Mouse (Mus musculus): ENCODE results near the gene Asap2. TPM values are rescaled to one million over a fixed set of nuclear protein-coding genes. Genes with fewer than 3 reads are reported as not detected.

Asap2 gene
- polyA plus RNA-seq, 1 experiment, result 5.6 TPM

- H3K79me2 ChIP-seq (ENCODE audit: control insufficient read depth, insufficient read depth), result peaks cover 23% of the 10 kb centered on the region
- H3K36me3 ChIP-seq (ENCODE audit: control insufficient read depth, insufficient read depth), result no peaks in the 10 kb centered on the region
- H3K4me3 ChIP-seq (ENCODE audit: insufficient read depth, poor library complexity, severe bottlenecking), result no peak overlapping the region
- H3K27me3 ChIP-seq (ENCODE audit: control insufficient read depth, insufficient read depth, insufficient read length), result no peaks in the 10 kb centered on the region
- H3ac ChIP-seq (ENCODE audit: control insufficient read depth, insufficient read length, low read depth), result no peak overlapping the region
- TF ChIP-seq CEBPB (IDR thresholded peaks at IDR 0.05; ENCODE audit: low read depth) (no peak), USF1 (IDR thresholded peaks at IDR 0.05; ENCODE audit: low read depth) (peak; percentile 77)
- peaks cover 14% of the 10 kb centered on the region for H3K79me3 ChIP-seq (ENCODE audit: low read depth)
These were observed 170.1 kb downstream of the Asap2 start for GRCm38 (mm10) chr12:21160327-21160828.

GRCm38 (mm10) chr12:21161841-21162240 is 171.6 kb downstream of the Asap2 start:
- TF ChIP-seq FOSL1 (IDR thresholded peaks at IDR 0.05; ENCODE audit: insufficient read depth, low read length, poor library complexity, severe bottlenecking) (no peak), MYOG (IDR thresholded peaks at IDR 0.05; ENCODE audit: control insufficient read depth, extremely low read depth, insufficient read length) (no peak), MYOD1 (IDR thresholded peaks at IDR 0.05; ENCODE audit: control insufficient read depth, insufficient read length, low read depth) (no peak), CTCF (IDR thresholded peaks at IDR 0.05; ENCODE audit: control insufficient read depth, insufficient read depth, insufficient read length) (no peak), CEBPB (IDR thresholded peaks at IDR 0.05; ENCODE audit: low read depth) (no peak), MAX (IDR thresholded peaks at IDR 0.05) (no peak), USF1 (IDR thresholded peaks at IDR 0.05; ENCODE audit: low read depth) (no peak)
- Histone ChIP-seq H3K36me3 (ENCODE audit: control insufficient read depth, insufficient read depth) (no peaks in the 10 kb centered on the region), H3ac (ENCODE audit: control insufficient read depth, insufficient read length, low read depth) (no peak overlapping the region), H3K4me3 (ENCODE audit: insufficient read depth, poor library complexity, severe bottlenecking) (no peak overlapping the region), H3K79me3 (ENCODE audit: low read depth) (peaks cover 9% of the 10 kb centered on the region), H3K27me3 (ENCODE audit: control insufficient read depth, insufficient read depth, insufficient read length) (no peaks in the 10 kb centered on the region), H3K79me2 (ENCODE audit: control insufficient read depth, insufficient read depth) (peaks cover 23% of the 10 kb centered on the region)

DNA sequence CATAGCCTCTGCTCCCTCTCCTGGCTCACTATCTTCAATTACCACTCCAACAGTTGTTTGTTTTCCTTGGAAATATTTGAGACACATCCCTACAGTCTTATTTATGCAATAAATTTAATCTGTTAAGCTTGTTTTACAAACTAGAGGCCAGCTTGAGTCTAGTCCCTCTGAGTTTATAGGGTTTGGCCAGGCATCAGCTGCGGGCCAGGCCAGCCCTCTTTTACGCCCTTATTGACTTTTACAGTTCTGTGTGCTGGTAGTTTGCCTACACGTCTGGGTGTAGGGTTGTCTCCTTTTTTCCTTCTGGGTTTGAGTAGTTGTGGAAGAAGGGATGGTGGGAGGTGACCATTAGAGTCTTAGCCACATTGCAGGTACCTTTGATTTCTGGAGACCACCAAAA is 173.4 kb downstream of the Asap2 start:
- H3K27me3 ChIP-seq (ENCODE audit: control insufficient read depth, insufficient read depth, insufficient read length), result no peaks in the 10 kb centered on the region
- peaks cover 6% of the 10 kb centered on the region for H3K79me3 ChIP-seq (ENCODE audit: low read depth)
- H3ac ChIP-seq (ENCODE audit: control insufficient read depth, insufficient read length, low read depth), result no peak overlapping the region
- no peak for TF ChIP-seq CEBPB (IDR thresholded peaks at IDR 0.05; ENCODE audit: low read depth)
- no peak for TF ChIP-seq MYOG (IDR thresholded peaks at IDR 0.05; ENCODE audit: control insufficient read depth, extremely low read depth, insufficient read length)
- no peak for TF ChIP-seq MAX (IDR thresholded peaks at IDR 0.05)
- TF ChIP-seq FOSL1 (IDR thresholded peaks at IDR 0.05; ENCODE audit: insufficient read depth, low read length, poor library complexity, severe bottlenecking), result no peak
- no peak for TF ChIP-seq USF1 (IDR thresholded peaks at IDR 0.05; ENCODE audit: low read depth)
- no peak for TF ChIP-seq CTCF (IDR thresholded peaks at IDR 0.05; ENCODE audit: control insufficient read depth, insufficient read depth, insufficient read length)
- no peak for TF ChIP-seq MYOD1 (IDR thresholded peaks at IDR 0.05; ENCODE audit: control insufficient read depth, insufficient read length, low read depth)
- no peak overlapping the region for H3K4me3 ChIP-seq (ENCODE audit: insufficient read depth, poor library complexity, severe bottlenecking)
- H3K79me2 ChIP-seq (ENCODE audit: control insufficient read depth, insufficient read depth), result peaks cover 31% of the 10 kb centered on the region
- no peaks in the 10 kb centered on the region for H3K36me3 ChIP-seq (ENCODE audit: control insufficient read depth, insufficient read depth)

DNA sequence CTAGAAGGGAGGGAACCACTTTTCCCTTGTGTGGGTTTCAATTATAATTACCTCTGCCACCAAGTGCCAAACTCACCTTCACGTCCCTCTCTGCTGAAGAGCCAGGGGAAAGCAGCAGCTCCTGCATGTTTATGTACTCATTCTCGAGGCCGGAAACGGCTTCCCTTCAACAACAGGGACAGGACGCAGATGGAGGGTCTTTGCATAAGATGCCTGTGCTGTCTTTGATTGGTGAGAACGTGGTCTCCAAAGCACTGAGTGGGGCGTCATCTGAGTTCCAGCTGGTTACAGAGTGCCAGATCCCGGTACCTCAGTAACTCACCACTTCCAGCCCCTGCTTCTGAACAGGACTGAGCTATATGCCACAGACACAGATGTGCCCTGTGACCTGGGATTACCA is 174.0 kb downstream of the Asap2 start:
- Histone ChIP-seq H3K4me3 (ENCODE audit: insufficient read depth, poor library complexity, severe bottlenecking) (no peak overlapping the region), H3K79me3 (ENCODE audit: low read depth) (peaks cover 6% of the 10 kb centered on the region), H3K27me3 (ENCODE audit: control insufficient read depth, insufficient read depth, insufficient read length) (no peaks in the 10 kb centered on the region), H3ac (ENCODE audit: control insufficient read depth, insufficient read length, low read depth) (no peak overlapping the region), H3K36me3 (ENCODE audit: control insufficient read depth, insufficient read depth) (no peaks in the 10 kb centered on the region), H3K79me2 (ENCODE audit: control insufficient read depth, insufficient read depth) (peaks cover 31% of the 10 kb centered on the region)
- TF ChIP-seq FOSL1 (IDR thresholded peaks at IDR 0.05; ENCODE audit: insufficient read depth, low read length, poor library complexity, severe bottlenecking), result no peak
- no peak for TF ChIP-seq USF1 (IDR thresholded peaks at IDR 0.05; ENCODE audit: low read depth)
- no peak for TF ChIP-seq CEBPB (IDR thresholded peaks at IDR 0.05; ENCODE audit: low read depth)
- no peak for TF ChIP-seq CTCF (IDR thresholded peaks at IDR 0.05; ENCODE audit: control insufficient read depth, insufficient read depth, insufficient read length)
- no peak for TF ChIP-seq MAX (IDR thresholded peaks at IDR 0.05)
- no peak for TF ChIP-seq MYOG (IDR thresholded peaks at IDR 0.05; ENCODE audit: control insufficient read depth, extremely low read depth, insufficient read length)
- TF ChIP-seq MYOD1 (IDR thresholded peaks at IDR 0.05; ENCODE audit: control insufficient read depth, insufficient read length, low read depth), result no peak

DNA sequence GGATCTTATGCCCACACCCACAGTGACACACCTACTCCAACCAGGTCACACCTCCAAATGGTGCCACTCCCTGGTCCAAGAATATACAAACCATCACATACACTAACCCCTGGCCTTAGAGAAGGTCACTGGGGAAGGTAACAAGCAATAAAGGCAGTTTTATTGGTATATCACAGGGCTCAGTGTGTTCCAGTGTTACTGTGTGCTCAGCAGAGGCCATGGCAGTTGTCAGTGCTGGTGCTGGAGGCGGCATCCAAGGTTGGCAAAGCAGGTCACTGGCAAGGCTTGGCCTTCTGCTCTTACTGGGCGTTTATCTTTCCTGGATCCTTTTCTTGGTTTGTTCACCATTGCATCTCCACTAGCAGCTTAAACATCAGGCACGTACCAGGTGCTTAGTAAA is 174.9 kb downstream of the Asap2 start:
- no peaks in the 10 kb centered on the region for H3K36me3 ChIP-seq (ENCODE audit: control insufficient read depth, insufficient read depth)
- TF ChIP-seq CEBPB (IDR thresholded peaks at IDR 0.05; ENCODE audit: low read depth) (no peak), USF1 (IDR thresholded peaks at IDR 0.05; ENCODE audit: low read depth) (no peak), FOSL1 (IDR thresholded peaks at IDR 0.05; ENCODE audit: insufficient read depth, low read length, poor library complexity, severe bottlenecking) (no peak), CTCF (IDR thresholded peaks at IDR 0.05; ENCODE audit: control insufficient read depth, insufficient read depth, insufficient read length) (no peak), MYOD1 (IDR thresholded peaks at IDR 0.05; ENCODE audit: control insufficient read depth, insufficient read length, low read depth) (no peak), MYOG (IDR thresholded peaks at IDR 0.05; ENCODE audit: control insufficient read depth, extremely low read depth, insufficient read length) (no peak), MAX (IDR thresholded peaks at IDR 0.05) (no peak)
- no peak overlapping the region for H3K4me3 ChIP-seq (ENCODE audit: insufficient read depth, poor library complexity, severe bottlenecking)
- peaks cover 6% of the 10 kb centered on the region for H3K79me3 ChIP-seq (ENCODE audit: low read depth)
- peaks cover 31% of the 10 kb centered on the region for H3K79me2 ChIP-seq (ENCODE audit: control insufficient read depth, insufficient read depth)
- no peak overlapping the region for H3ac ChIP-seq (ENCODE audit: control insufficient read depth, insufficient read length, low read depth)
- no peaks in the 10 kb centered on the region for H3K27me3 ChIP-seq (ENCODE audit: control insufficient read depth, insufficient read depth, insufficient read length)

- Histone ChIP-seq H3K79me3 (ENCODE audit: low read depth) (peaks cover 6% of the 10 kb centered on the region), H3K27me3 (ENCODE audit: control insufficient read depth, insufficient read depth, insufficient read length) (no peaks in the 10 kb centered on the region), H3K79me2 (ENCODE audit: control insufficient read depth, insufficient read depth) (peaks cover 31% of the 10 kb centered on the region), H3ac (ENCODE audit: control insufficient read depth, insufficient read length, low read depth) (no peak overlapping the region), H3K4me3 (ENCODE audit: insufficient read depth, poor library complexity, severe bottlenecking) (no peak overlapping the region), H3K36me3 (ENCODE audit: control insufficient read depth, insufficient read depth) (no peaks in the 10 kb centered on the region)
- TF ChIP-seq MYOG (IDR thresholded peaks at IDR 0.05; ENCODE audit: control insufficient read depth, extremely low read depth, insufficient read length) (no peak), MAX (IDR thresholded peaks at IDR 0.05) (no peak), FOSL1 (IDR thresholded peaks at IDR 0.05; ENCODE audit: insufficient read depth, low read length, poor library complexity, severe bottlenecking) (no peak), USF1 (IDR thresholded peaks at IDR 0.05; ENCODE audit: low read depth) (no peak), CEBPB (IDR thresholded peaks at IDR 0.05; ENCODE audit: low read depth) (no peak), MYOD1 (IDR thresholded peaks at IDR 0.05; ENCODE audit: control insufficient read depth, insufficient read length, low read depth) (no peak), CTCF (IDR thresholded peaks at IDR 0.05; ENCODE audit: control insufficient read depth, insufficient read depth, insufficient read length) (no peak)
These were observed 175.7 kb downstream of the Asap2 start for GRCm38 (mm10) chr12:21165891-21166342.

Measured in C2C12 (cell line).